Mouse (Mus musculus) kidney, adult 9 months (tissue): Measurements from ENCODE around the gene Zfhx3.

Experiments used
- DNase-seq: peaks from one replicate; pipeline ENCODE4 v3.0.0; 2022

The Zfhx3 gene

GRCm38 (mm10) chr8:108101978-108102865, 159.8 kb downstream of the Zfhx3 start:
- DNase-seq: no peak

DNA sequence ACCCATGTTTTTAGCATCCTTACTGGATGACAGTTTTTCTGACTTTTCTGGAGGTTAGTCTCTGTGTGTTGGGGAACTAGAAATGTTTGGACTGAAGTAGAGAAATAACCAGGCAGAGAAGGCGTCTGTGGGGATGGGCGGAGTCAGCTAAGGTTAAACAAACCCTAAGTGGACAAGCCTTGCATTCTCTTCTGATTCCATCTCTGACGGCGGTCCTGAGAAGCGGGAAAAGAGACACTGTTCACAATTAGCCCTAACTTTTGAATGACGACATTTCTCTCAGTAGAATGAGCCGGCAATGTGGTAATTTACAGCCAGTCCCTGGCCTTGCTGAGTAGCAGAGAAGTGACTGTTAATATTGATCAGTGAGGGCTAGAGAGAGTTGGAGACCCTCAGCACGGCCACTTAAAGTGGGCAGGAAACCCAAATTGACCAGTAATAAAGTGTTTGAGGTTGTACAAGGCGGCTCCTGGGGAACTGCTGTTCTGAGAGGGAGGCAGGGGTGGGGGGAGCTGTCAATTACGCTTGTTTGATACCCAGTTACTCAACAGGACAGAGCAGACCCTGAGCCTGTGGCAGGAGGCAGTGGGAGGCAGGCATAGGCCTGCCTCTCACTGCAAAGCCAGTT, 162.1 kb downstream of the Zfhx3 start:
- DNase-seq: no peak

GRCm38 (mm10) chr8:108125053-108125452, 182.6 kb downstream of the Zfhx3 start:
- DNase-seq: no peak

DNA sequence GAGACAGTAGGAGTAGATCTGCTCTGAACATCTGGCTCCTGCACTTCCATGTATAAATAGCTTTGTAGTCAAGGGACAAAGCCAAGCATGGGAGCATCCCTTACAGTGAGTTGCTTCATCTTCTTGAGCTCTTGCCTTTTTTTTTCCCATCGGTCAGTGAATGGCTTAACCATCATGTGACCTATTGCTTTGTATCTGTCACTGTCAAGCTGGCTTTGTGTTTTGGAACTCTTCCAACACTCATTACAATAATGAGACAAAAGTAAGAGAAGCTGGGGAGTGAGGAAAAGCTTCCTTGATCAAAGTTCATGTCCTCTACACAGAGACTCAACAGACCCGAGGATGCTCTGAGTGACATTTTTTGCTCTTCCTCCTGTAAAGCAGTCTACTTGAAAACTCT, 183.0 kb downstream of the Zfhx3 start:
- no peak for DNase-seq

DNA sequence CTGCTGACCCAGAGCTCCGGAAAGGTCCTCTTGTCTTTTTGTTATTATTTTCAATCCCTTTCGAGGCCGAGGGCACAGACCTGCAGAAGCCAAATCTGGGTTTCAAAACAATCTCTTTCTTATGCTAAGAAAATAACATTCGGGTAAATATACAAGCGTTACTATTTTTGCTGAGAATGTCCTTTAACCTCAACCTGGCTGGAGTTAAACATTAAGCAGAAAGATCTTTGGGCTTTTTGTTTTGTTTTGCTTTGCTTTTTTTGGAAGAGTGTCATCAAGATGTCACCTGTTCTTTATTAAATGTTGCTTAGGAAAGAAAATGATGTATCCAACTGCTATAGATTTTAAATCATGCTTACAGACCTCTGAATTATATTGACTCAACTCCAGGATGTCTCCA, 204.1 kb downstream of the Zfhx3 start:
- peak; percentile 38 for DNase-seq

- no peak for DNase-seq
Observed at GRCm38 (mm10) chr8:108148599-108149249, 206.3 kb downstream of the Zfhx3 start.

DNA sequence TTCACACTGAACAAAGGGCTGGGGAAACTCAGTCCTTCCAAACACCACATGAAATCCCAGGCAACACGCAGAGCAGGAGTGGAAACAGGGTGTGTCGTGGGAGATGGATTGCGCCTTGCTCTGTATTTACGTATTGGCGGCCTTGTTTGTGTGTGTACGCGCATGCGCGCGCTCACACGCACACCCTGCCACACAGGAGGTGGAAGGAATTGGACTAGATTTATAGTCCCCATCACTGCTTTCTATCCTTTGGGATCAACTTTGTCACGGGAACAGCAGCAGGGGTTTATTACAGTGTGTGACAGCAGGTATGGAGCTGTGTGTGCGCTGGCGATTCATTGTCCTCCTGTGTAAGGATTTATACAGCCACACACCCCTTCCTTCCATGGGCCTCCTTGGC, 228.4 kb downstream of the Zfhx3 start:
- DNase-seq: no peak

DNA sequence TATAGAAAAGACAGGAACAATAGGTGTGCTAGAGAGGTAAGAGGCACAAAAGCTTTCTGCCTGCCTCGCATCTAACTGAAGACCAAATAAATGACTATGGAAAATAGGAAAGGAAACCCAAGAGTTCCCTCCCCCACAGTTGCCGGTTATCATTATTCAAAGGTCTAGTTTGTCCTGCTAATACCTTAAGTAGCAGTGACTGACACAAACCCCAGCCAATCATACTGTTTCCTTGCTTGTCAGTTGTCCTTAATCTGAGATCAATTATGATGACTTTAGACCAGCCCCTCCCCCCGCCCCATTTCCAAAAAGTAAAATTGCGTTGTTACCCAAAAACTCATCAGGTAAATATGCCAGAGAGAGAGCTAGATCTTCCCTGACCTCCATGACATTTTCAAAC, 240.9 kb downstream of the Zfhx3 start:
- no peak for DNase-seq

DNA sequence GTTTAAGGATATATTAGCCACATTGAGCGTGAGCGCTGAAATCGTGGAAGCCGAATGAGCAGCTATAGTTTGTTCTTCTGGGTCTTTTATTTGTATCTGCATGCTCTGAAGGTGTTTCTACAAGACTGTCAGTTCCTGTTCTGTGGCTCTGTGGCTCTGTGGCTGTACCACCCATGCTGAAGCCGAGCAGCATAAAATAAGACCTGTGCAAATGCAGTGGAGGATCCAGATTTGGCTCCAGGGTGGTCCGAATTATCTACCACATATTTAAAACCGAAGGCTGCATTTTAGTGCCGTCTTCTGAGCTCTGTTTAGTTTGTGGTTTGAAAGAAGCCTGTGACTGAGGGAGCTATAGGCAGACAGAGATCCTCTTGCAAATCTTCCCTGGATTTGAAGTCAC, 241.5 kb downstream of the Zfhx3 start:
- DNase-seq: no peak

DNA sequence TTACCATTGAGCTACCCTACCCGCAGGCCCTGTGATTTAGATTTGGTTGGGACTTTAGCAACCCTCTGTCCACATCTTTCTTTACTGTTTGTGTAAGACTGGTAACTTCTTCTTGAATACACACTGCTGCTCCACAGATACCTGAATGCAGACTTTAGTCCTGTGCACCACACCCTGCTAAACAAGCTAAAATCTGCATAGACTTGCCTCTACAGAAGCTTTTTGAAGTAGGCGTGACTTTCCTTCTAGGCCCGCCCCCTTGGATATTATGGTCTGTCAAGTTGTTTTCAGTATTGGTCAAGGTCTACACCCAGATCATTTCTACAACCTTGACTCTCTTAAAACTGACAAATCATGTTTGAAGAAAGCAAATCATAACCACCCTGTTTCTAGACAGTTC, 243.8 kb downstream of the Zfhx3 start:
- DNase-seq: no peak

DNA sequence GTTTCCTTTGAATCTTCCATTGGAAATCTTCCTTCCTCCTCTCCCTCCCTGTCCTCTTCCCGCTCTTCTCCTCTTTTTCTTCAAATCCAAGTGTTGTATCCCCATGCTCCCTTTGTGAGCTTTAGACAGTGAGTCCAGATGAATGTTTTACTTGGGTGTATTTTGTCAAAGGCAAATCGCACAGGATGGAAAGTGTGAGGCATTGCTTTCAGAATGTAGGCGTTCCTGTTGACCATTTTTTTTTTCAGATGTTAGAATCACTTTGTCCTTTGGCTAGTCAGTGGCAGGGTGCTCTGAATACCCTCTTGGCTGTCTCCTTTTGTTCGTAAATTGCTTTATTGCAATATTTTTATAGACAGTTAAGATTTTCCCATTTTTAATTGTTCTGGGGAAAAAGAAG, 245.6 kb downstream of the Zfhx3 start:
- no peak for DNase-seq

DNA sequence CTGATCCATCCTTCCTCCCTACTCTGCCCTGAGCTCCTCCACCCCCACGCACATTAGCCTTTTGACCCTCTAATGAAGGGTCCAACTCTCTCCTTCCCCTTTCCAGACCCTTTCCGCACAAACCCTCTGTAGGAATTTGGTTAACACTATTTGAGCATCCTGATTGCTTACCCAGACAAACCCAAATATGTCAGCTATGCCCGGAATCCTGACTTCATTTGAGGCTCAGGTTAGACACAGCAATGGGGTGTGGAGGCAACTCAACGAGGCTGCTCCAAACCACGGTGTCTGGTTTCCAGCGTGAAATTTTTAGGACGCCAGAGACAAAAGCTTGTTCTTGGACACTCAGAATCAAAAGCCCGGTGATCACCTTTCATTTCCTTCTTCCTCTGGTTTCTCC, 252.1 kb downstream of the Zfhx3 start:
- DNase-seq: no peak

DNA sequence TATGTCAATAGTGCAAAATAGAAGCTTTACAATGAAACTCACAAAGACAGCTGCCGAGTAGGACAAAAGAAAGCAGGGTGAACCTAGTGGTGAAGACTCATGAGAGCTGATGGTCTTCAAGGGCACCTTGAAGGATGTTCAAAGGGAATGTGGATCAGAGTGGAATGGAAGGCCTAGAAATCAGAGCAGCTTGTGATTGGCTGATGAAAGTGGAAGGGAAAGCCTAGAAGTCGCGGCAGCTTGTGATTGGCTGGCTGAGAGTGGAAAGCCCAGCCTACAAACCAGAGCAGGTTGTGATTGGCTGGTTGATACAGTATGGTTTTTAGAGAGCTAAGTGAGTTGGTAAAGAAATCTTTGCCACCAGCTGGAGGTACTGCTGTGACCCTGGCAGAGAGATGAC, 272.6 kb downstream of the Zfhx3 start:
- no peak for DNase-seq

DNA sequence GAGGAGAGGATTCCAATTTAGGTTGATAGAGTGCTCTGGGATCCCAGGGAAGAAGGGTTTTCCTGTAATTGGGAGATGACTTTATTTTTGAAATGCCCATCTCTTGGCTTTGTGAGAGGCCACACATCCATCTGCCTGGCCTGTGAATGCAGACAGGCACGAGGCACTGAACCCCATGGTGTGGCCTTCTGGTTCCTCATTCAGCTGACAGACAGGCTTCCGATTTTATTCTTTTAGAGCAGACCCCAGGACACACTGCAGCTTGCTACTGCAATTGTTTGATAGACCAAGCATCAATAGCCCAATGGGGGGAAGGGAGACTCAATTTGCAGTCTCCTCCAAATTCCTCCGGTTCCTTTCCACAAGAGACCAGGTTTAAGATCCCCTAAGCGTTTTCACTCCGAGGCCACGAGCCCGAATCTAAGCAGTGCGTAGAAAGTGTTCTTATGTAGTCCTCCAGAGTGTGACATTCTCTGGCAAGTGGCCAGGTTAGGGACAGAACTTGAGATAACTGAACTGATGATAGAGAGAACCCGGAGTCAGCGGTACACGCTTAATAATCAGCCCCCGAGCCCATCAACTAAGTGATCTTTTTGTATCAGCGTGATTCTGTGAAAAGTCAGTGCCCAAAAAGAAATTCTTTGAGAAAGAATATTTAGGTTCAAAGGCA, 275.9 kb downstream of the Zfhx3 start:
- no peak for DNase-seq

- no peak for DNase-seq
Observed at GRCm38 (mm10) chr8:108220511-108220910, 278.1 kb downstream of the Zfhx3 start.

DNA sequence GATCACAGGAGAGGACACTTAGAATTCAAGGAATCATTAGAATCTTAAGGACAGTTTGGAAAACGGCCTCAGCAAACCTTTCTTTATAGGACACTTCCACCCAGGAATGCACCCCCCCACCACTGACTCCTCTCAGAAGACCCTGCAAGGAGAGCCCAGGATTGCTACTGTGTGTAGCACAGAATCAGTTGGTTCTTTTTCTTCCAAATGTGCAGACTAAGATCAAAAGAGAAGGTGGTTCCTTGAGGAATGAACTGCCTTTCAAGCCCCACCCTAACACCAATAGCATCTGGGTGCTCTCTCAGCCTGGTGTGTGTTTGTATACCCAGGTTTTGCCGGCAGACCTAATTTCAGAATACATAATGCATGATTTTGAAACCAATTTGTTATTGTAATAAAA, 279.6 kb downstream of the Zfhx3 start:
- DNase-seq: no peak

DNA sequence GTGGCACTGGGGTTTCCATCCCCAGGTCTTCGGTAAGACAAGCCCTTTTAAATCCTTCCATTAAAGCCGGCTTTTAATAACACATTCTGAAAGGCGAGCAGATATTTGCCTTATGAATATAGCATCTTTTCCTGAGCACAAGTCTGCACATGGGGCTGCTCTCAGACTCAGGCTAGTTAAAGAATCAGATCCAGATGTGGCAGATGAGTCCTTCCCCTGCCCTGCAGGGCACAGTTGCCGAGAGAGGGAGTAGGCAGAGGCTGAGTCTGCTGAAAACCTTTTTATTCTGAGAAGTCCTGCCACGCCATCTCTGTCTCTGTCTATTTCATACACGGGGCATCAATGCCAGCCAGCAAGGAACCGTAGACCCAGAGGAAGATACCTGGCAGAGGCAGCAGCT, 289.9 kb downstream of the Zfhx3 start:
- DNase-seq: no peak

- no peak for DNase-seq
Observed at GRCm38 (mm10) chr8:108234481-108234880, 292.0 kb downstream of the Zfhx3 start.

DNA sequence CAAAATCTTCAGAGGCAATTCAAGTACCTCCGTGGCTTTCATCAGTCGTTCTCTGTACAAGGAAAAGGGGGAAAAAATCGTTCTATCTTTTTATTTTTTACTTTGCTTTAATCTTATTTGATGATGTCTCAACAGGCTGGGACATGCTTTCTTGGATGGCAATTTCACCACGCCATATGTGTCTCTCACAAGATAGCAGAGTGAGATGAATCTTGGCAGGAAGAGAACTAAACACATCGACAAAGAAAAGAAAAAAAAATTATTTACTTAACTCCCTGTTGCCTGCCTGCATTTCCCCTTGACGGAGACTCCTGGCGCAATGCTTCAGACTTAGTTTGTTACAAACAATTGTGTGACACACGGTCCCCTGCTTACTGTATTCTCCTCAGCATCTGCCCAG, 294.3 kb downstream of the Zfhx3 start:
- no peak for DNase-seq

- DNase-seq: no peak
Observed at GRCm38 (mm10) chr8:108239531-108239930, 297.1 kb downstream of the Zfhx3 start.

DNA sequence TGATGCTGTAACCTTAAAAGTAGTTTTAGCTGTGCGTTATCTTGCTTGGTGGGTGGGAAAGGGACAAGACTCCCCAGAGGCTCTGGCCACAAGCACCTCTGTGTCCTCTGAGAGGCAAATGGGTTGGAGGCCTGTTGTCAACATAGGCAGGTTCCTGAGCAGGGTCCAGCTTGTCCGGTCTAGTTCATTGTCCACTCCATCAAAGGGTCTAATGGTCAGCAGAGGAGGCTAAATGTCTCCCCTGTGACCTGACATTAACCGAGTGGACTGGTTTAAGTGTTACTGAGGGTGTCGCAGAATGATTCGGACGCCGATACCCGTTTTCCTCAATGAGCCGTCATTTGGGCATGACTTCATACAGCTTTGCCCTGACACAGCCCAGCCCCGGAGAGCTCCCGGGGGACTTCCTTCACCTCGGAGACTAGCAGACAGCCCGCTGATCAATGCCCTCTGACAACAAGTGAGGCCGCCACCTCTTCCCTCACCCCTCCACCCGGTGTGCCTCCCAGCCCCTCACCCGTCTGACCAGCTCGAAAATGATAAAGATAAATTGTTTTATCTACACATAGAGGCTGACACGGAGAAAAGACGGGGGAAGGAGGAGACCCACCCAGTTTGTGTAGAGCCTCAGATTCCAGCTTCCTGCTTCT, 298.7 kb downstream of the Zfhx3 start:
- DNase-seq: no peak

- DNase-seq: no peak
Observed at GRCm38 (mm10) chr8:108243270-108243669, 300.8 kb downstream of the Zfhx3 start.
